Mouse (Mus musculus) C2C12 (cell line): Measurements from ENCODE around the gene Brca1.

Experiments
- CEBPB ChIP-seq: IDR thresholded peaks from one replicate; pipeline ENCODE4 v1.6.1; 2011; ENCODE audit warnings: low read depth, mild to moderate bottlenecking, control low read depth, moderate library complexity
- CTCF ChIP-seq: IDR thresholded peaks from one replicate; pipeline ENCODE4 v1.5.1; 2011; ENCODE audit not compliant: control insufficient read depth, insufficient read depth, insufficient read length
- FOSL1 ChIP-seq: IDR thresholded peaks from one replicate; pipeline ENCODE4 v1.8.0; 2011; ENCODE audit warnings: mild to moderate bottlenecking, low read length; ENCODE audit not compliant: poor library complexity, insufficient read depth, severe bottlenecking
- MYOG ChIP-seq: IDR thresholded peaks from one replicate; pipeline ENCODE4 v1.6.1; 2011; ENCODE audit not compliant: control insufficient read depth, insufficient read length; ENCODE audit errors: extremely low read depth
- USF1 ChIP-seq: IDR thresholded peaks from one replicate; pipeline ENCODE4 v1.6.1; 2011; ENCODE audit warnings: low read depth, mild to moderate bottlenecking, control low read depth, moderate library complexity

- no peak for TF ChIP-seq USF1
- no peak for TF ChIP-seq CTCF
- no peak for TF ChIP-seq MYOG
- TF ChIP-seq CEBPB: no peak
- TF ChIP-seq FOSL1: no peak
Measured at GRCm38 (mm10) chr11:101526686-101527085, 25.1 kb downstream of the Brca1 start.
